Mouse (Mus musculus) G1E (cell line): ENCODE data around the gene Hbq1b. TPM values are rescaled to one million over a fixed set of nuclear protein-coding genes. Genes with fewer than 3 reads are reported as not detected.

ENCODE experiments used
- ATAC-seq: 2 replicates; pipeline ENCODE4 v1.8.0; 2016; ENCODE audit warnings: mild to moderate bottlenecking; ENCODE audit not compliant: insufficient number of reproducible peaks, poor library complexity, low FRiP score, severe bottlenecking; ENCODE audit errors: extremely low read depth
- DNase-seq: peaks from one replicate; pipeline ENCODE4 v3.0.0; 2012; ENCODE audit warnings: low spot score
- H3K27me3 ChIP-seq: 2 replicates; pipeline ENCODE4 v1.6.1; 2012; ENCODE audit warnings: mild to moderate bottlenecking, low read length, inconsistent platforms; ENCODE audit not compliant: insufficient read depth
- H3K36me3 ChIP-seq: replicated peaks from 2 replicates; pipeline ENCODE3; 2012; ENCODE audit warnings: mild to moderate bottlenecking, inconsistent platforms
- H3K4me1 ChIP-seq: 2 replicates; pipeline ENCODE4 v1.6.1; 2012; ENCODE audit warnings: low read depth, low read length, inconsistent platforms, mixed read lengths; ENCODE audit not compliant: insufficient read depth
- H3K4me3 ChIP-seq: 2 replicates; pipeline ENCODE4 v1.5.1; 2012; ENCODE audit warnings: low read depth, mild to moderate bottlenecking, inconsistent platforms, low read length, moderate library complexity, mixed read lengths
- H3K9me3 ChIP-seq: replicated peaks from 2 replicates; pipeline ENCODE4 v1.6.1; 2012; ENCODE audit warnings: inconsistent platforms
- CTCF ChIP-seq: IDR thresholded peaks from 2 replicates; pipeline ENCODE4 v1.5.1; 2012; ENCODE audit warnings: low read depth, low read length, inconsistent platforms, mixed read lengths
- GATA1 ChIP-seq: IDR thresholded peaks from 2 replicates; pipeline ENCODE4 v1.6.1; 2012; ENCODE audit warnings: borderline replicate concordance, low read length, inconsistent platforms, mixed read lengths
- GATA2 ChIP-seq: IDR thresholded peaks from 2 replicates; pipeline ENCODE4 v1.6.1; 2012; ENCODE audit warnings: low read depth, low read length, inconsistent platforms, borderline replicate concordance
- POLR2AphosphoS5 ChIP-seq: IDR thresholded peaks from 2 replicates; pipeline ENCODE4 v1.6.1; 2012; ENCODE audit warnings: low read depth, low read length, inconsistent platforms; ENCODE audit not compliant: insufficient replicate concordance
- TAL1 ChIP-seq: conservative IDR thresholded peaks from 2 replicates; pipeline ENCODE4 v1.6.1; 2012; ENCODE audit warnings: low read depth, low read length, inconsistent platforms, mixed read lengths
- polyA plus RNA-seq: library from polyadenylated mRNA; stranded (reverse); fragments of >175 nt; gene quantifications from 2 replicates; pipeline ENCODE4 v1.2.3, GENCODE M21; 2012
- total RNA-seq, 2 experiments: library from RNA; stranded (forward) in 1 of 2; stranded (reverse) in 1 of 2; fragments of 200-1000 nt in 1 of 2; fragments of >200 nt in 1 of 2; fragmentation: Nextera tagmentation in 1 of 2; gene quantifications; 2 replicates each; pipeline ENCODE4 v1.2.3; 2014 to 2017

The Hbq1b gene
- total and polyA plus RNA-seq, 3 experiments: 0.70 to 11.6 (median 0.87) TPM

GRCm38 (mm10) chr11:32244064-32244463 lies 42.7 kb upstream of the Hbq1b start:
- Histone ChIP-seq H3K36me3 (peaks cover 87% of the 10 kb centered on the region), H3K4me3 (no peak overlapping the region), H3K4me1 (peaks cover 67% of the 10 kb centered on the region)

GRCm38 (mm10) chr11:32244617-32245016 lies 42.1 kb upstream of the Hbq1b start:
- Histone ChIP-seq H3K4me3 (no peak overlapping the region), H3K27me3 (no peaks in the 10 kb centered on the region), H3K4me1 (peaks cover 70% of the 10 kb centered on the region), H3K36me3 (peaks cover 88% of the 10 kb centered on the region), H3K9me3 (no peaks in the 10 kb centered on the region)
- DNase-seq (no peak), ATAC-seq (no peak)
- no peak for TF ChIP-seq GATA1
- no peak for TF ChIP-seq CTCF
- TF ChIP-seq GATA2: no peak
- no peak for TF ChIP-seq POLR2AphosphoS5
- no peak for TF ChIP-seq TAL1

More at GRCm38 (mm10) chr11:32244064-32244463, 42.7 kb upstream of the Hbq1b start:
- no peak for ATAC-seq
- no peaks in the 10 kb centered on the region for H3K27me3 ChIP-seq
- H3K9me3 ChIP-seq: no peaks in the 10 kb centered on the region
- no peak for DNase-seq
- TF ChIP-seq POLR2AphosphoS5 (no peak), TAL1 (no peak), GATA1 (no peak), GATA2 (no peak), CTCF (no peak)

DNA sequence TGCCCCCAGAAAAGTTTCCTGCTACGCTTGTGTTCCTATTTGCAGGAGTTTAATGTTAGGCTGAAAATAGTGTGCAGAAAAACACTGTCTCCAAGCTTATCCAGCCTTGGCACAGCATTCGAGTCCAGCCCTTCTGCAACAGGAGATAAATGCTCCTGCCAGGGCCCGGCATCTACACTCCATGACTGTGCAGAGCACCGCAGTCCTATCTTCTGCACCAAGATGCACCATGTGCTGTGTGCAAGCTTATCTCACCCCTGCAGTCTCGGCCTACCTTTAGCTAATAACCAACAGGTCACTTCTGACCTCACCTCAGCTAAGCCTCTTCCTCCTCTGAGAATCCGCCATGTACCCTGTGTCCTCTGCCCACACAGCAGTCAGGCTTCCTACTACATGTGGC lies 41.2 kb upstream of the Hbq1b start:
- peaks cover 78% of the 10 kb centered on the region for H3K4me1 ChIP-seq
- peak overlapping the region; percentile 14; the same call in 1 of the 2 replicates for H3K4me3 ChIP-seq
- peak; percentile 94 for ATAC-seq
- peak; percentile 79 for DNase-seq
- no peaks in the 10 kb centered on the region for H3K27me3 ChIP-seq
- H3K9me3 ChIP-seq: no peaks in the 10 kb centered on the region
- TF ChIP-seq GATA2 (peak; percentile 86), TAL1 (peak; percentile 100), CTCF (no peak), POLR2AphosphoS5 (no peak), GATA1 (no peak)
- H3K36me3 ChIP-seq: peaks cover 87% of the 10 kb centered on the region

- H3K27me3 ChIP-seq: no peaks in the 10 kb centered on the region
- peaks cover 92% of the 10 kb centered on the region for H3K4me1 ChIP-seq
- H3K4me3 ChIP-seq: no peak overlapping the region
These were observed 39.7 kb upstream of the Hbq1b start for GRCm38 (mm10) chr11:32247068-32247467.

GRCm38 (mm10) chr11:32248350-32248749 lies 38.4 kb upstream of the Hbq1b start:
- no peak overlapping the region for H3K4me3 ChIP-seq
- H3K36me3 ChIP-seq: peaks cover 83% of the 10 kb centered on the region
- DNase-seq (no peak), ATAC-seq (no peak)
- no peaks in the 10 kb centered on the region for H3K9me3 ChIP-seq
- TF ChIP-seq TAL1 (no peak), GATA2 (no peak), POLR2AphosphoS5 (no peak), GATA1 (no peak), CTCF (no peak)
- H3K4me1 ChIP-seq: peaks cover 89% of the 10 kb centered on the region
- no peaks in the 10 kb centered on the region for H3K27me3 ChIP-seq

More at GRCm38 (mm10) chr11:32247068-32247467, 39.7 kb upstream of the Hbq1b start:
- ATAC-seq (no peak), DNase-seq (no peak)
- Histone ChIP-seq H3K9me3 (no peaks in the 10 kb centered on the region), H3K36me3 (peaks cover 83% of the 10 kb centered on the region)
- TF ChIP-seq POLR2AphosphoS5 (no peak), TAL1 (no peak), GATA1 (no peak), GATA2 (no peak), CTCF (no peak; the same call in 1 of the 2 replicates)

GRCm38 (mm10) chr11:32250880-32251763 lies 35.6 kb upstream of the Hbq1b start:
- ATAC-seq (peak; percentile 90), DNase-seq (peak; percentile 67)
- Histone ChIP-seq H3K4me1 (peaks cover 89% of the 10 kb centered on the region), H3K4me3 (no peak overlapping the region; the same call in 1 of the 2 replicates), H3K36me3 (peaks cover 90% of the 10 kb centered on the region), H3K9me3 (no peaks in the 10 kb centered on the region), H3K27me3 (no peaks in the 10 kb centered on the region)
- no peak for TF ChIP-seq GATA2
- TF ChIP-seq CTCF: no peak
- TF ChIP-seq GATA1: no peak
- TF ChIP-seq TAL1: peak; percentile 87
